Comparison of ENCODE assay signal across 22 mouse cellular contexts in the genomic region with DNA sequence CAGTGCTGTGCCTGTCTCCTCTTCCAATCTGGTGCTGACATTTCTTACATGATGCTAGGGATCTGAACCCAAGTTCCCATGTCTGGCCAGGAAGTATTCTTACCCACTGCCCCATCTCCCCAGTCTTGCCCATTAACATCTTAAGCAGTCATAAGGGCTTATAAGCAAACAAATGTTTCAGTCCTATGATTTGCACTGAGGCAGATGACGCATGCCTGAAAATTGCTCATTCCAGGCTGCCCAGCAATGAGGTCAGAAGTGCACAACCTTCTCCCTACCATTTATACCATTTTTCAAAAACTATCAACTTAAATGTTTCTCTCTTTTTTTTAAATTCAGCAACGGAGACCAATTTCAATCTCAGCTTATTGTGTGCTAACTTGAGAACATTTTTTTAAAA. TPM values are rescaled to one million over a fixed set of nuclear protein-coding genes. Genes with fewer than 3 reads are reported as not detected.
"Had no signal": no experiment of that assay in that cellular context is flagged by ENCODE, and none has a peak within 500 bp of the region (broad histone marks: within the 10 kb centered on the region; RNA-seq: fewer than 3 reads in every experiment).

No protein-coding gene starts in this region.

- H3K4me3 ChIP-seq: liver, embryonic 13.5 days; lung, embryonic 15.5 days had no signal

- DNase-seq: kidney, adult 18-20 months; kidney, adult 9 months; kidney, postnatal 14 days; kidney, postnatal 4 days; liver, embryonic 13.5 days; midbrain, embryonic 14.5 days; thymus, adult 18-20 months; thymus, postnatal 36 days had no signal

- H3K4me1 ChIP-seq: liver, embryonic 13.5 days; lung, embryonic 15.5 days had no signal

- H3K27me3 ChIP-seq: liver, embryonic 13.5 days; lung, embryonic 15.5 days had no signal

RNA-seq across cellular contexts. Expression of gene Pou4f2, which starts 27.5 kb away (rescaled TPM):
- total RNA-seq: layer of hippocampus, adult 18-20 months; layer of hippocampus, postnatal 14 days; left cerebral cortex, postnatal 25 days; liver, adult 2 months; megakaryocyte progenitor cell, adult 5-6 weeks; megakaryocyte-erythroid progenitor cell, adult 5-6 weeks had no signal
- polyA plus RNA-seq: kidney, embryonic 16.5 days; limb, embryonic 11.5 days; liver, adult 2 months; liver, embryonic 13.5 days; liver, embryonic 16.5 days; lung, embryonic 15.5 days; small intestine, adult 2 months; spleen, adult 2 months; stomach, embryonic 16.5 days; urinary bladder, adult 2 months had no signal
